Mouse (Mus musculus): ENCODE data around the gene Gm3880.
"Not testable (repeated sequence)": the region's sequence is repeated elsewhere in the genome, so short reads cannot be mapped to it uniquely, and the experiment has no call there.

Gene Gm3880

DNA sequence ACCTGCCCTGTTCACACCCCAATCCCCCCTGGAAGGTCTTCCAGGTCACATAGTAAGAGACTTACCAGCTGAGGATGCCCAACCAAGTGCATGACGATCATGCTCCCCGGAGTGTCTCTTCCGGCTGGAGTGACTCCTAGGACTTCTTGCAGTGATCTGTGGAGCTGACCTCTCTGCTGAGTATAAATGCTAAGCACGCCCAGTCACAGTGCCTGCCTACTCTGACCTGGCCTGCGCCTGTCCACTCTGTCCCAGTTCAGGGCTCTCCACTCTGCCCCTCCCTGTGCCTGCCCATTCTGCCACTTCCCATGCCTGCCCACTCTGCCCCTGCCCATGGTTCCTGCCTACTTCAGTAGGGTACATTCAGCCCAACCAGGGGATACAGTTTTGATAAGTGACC, at the start of gene Gm3880:
Gm3880 (minus strand) TSS at position 101 of the 400 bp plus-strand sequence.
- not testable (repeated sequence) for DNase-seq (ENCODE audit: low spot score)

DNA sequence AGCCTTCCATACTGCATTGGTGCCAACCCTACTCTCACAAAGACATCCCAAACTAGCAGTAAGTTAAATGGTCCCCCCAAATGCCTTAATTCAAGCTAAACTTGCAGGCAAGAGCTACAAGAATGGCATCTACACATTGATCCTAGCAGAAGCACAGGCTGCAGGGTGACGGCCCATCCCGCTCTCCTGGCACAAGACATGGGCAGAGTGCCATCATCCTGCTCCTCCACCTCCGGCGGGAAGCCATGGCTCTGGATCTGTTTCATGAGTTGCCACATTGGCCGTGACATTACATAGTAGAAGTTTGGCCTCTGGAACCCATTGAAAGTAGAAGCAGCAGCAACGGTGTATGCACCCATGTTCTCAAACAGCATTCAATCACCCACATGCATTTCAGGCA, 37.5 kb upstream of the Gm3880 start:
- DNase-seq (ENCODE audit: low spot score) = not testable (repeated sequence)

DNA sequence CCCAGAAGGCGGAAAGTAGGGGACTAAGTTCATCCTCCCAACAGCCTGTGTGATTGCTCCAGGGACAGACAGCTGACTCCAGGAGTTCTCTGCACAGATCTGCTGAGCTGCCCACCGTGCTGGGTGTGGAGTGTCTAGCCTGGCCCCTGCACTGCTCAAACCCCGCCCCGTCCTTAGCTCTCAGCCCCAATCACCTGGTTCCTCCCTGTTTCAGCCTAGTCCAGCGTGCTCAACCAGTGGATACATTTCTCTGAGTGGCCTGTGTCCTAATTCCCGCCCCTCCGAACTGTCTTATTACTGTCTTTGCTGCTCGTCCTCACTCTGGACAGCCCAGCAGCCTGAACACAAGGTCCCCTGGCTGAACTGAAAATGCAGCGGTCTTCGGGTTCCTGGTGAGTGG, 20.8 kb upstream of the Gm3880 start, which contains the start of the genes Gm9112 and Dmrtc1b:
Gm9112 (minus strand) TSS at position 101 of the 400 bp plus-strand sequence.
Dmrtc1b (plus strand) TSS at position 331 of the 400 bp plus-strand sequence.
- not testable (repeated sequence) for DNase-seq (ENCODE audit: low spot score)

DNA sequence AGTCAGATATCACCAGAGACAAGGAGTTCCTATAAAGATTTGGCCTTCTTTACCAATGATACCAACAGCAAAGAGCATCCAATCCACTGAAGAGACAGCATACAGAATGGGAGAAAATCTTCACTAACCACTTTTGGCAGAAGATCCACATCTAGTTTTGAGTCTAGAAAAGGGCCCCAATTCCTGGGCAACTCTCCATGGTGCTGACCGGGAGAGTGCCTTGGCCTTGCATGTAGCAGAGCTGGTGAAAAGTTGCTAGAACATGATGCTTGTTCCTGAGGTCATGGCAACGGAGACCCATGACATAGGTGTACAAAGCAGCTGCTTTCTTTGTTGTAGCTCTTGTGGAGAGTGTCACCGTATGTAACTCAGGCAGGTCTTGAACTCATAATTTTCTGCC, 13.9 kb upstream of the Gm3880 start:
- not testable (repeated sequence) for DNase-seq (ENCODE audit: low spot score)

DNA sequence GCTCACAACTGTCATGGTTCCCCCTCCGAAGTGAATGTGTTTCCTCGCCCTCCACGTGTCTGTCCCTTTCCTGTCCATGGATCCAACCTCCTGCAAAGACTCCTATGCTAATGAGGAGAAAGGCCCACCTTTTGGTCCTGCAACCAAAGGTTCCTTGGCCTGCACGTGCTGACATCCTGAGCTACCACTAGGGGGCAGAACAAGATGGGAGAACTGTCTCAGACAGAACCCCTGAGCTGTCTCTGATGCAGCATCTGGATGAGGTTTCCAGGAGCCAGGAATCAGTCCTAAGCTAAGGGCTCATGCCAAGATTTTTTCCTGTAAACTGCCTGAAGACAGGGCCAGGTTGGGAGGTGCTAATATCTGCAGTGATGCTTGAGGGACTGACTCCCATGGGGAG, 2.5 kb upstream of the Gm3880 start:
- DNase-seq (ENCODE audit: low spot score) = not testable (repeated sequence)

DNA sequence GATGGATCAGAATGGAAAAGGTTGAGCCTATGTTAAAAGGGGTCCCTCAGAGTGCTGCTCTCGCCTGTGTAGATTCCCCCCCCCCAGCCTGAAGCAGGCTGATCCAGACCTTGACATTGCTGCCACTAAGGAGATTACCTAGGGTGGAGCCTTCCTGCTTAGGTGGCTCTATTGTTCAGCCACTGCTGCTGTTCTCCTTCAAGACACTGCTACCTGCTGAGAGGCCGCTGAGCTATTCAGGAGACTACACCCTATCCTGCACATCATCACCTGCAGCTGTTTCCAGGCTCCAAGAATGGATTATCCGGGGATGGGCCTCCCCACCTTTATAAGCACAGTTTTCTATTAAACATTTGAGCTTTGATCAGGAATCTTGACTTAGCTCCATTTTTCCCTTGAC, 2.1 kb downstream of the Gm3880 start:
- not testable (repeated sequence) for DNase-seq (ENCODE audit: low spot score)

DNA sequence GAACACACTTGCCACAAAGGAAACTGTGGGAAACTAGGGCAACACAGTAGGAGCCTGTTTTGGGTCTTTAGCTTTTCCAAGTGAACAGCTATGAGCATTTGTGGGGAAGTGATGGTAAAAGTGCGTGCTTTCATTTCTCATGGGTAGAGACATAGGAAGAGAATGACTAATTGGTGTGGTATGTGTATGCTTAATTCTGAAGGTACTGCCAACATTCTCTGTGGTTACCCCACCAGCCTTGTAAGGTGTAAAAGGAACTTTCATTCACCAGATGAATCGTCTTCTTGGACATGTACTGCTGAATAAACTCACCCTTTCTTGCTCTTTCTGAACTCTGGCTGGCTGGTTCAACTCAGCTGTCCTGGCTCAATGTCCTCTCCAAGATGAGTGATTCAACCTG, 20.1 kb downstream of the Gm3880 start:
- DNase-seq (ENCODE audit: low spot score) = no peak

DNA sequence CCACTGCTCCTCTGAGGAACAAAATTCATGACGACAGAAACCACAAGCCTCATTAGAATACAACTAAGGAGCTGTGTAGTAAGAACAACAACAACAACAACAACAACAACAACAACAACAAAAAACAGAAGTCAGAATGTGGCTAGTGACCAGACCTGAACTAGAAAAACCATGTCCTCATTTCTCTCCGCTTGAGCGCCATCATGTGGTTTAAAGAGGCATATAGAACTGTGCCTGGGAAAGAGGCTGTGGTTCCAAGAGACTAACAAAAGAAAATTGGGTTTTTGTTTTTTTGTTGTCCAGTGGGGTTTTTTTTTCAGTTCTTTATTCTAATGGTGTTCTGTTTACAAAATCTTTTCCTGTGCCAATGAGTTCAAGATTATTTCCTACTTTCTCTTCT, 26.1 kb downstream of the Gm3880 start:
- DNase-seq (ENCODE audit: low spot score) = no peak

DNA sequence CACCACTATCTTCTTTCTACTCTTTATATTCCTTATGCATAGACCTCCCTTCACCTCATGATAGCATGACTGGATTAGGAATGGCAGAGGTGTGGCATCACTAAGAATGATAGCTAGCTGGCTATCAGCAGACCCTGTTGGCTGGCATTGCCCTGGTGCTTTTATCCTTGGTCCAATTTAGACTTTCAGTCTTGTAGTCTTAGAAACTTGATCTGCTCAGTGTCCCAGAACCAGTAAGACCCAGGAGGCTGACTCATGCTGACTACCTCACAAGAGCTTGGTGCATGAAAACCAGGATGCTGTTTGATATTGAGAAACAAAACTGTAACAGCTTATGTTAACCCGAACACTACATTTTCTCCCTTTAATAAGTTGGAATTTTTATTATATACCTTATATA, 41.1 kb downstream of the Gm3880 start:
- DNase-seq (ENCODE audit: low spot score) = no peak

DNA sequence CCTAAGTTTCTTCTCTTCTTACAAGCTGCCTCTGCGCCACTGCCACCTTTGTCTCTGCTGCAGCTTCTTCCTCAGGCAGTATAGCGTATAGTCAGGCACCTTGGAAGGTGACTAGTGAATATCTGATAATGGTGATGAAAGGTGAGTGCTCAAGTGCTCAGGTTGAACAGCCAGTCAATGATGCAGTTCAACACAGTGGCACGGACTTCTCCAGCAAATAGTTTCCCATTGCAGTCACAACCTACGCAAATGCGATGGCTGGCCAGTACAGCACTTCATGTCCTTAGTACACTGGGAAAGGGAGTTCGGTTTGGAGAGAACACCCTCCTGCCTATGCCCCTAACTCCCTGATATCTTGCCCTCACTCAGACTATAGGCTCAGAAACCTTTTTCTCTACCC, 41.6 kb downstream of the Gm3880 start:
- DNase-seq (ENCODE audit: low spot score) = no peak

DNA sequence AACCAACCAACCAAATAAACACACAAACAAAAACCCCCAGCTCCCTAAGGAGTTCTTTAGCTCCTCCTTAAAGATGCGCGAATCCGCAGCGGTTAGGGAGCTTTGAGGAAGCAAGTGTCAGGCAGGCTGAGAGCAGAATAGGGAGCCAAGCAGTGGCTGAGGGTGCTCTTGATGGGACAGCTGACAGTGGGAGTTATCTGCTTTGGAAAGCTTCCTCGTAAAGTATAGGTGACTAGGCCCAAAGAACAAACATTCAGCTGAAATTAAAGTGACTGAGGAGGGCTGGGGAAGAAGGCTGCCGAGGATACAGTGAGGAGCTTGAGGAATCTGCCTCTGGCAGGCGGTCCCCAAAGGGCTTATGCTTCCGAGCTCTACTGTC, 42.2 kb downstream of the Gm3880 start:
- no peak for DNase-seq (ENCODE audit: low spot score)

DNA sequence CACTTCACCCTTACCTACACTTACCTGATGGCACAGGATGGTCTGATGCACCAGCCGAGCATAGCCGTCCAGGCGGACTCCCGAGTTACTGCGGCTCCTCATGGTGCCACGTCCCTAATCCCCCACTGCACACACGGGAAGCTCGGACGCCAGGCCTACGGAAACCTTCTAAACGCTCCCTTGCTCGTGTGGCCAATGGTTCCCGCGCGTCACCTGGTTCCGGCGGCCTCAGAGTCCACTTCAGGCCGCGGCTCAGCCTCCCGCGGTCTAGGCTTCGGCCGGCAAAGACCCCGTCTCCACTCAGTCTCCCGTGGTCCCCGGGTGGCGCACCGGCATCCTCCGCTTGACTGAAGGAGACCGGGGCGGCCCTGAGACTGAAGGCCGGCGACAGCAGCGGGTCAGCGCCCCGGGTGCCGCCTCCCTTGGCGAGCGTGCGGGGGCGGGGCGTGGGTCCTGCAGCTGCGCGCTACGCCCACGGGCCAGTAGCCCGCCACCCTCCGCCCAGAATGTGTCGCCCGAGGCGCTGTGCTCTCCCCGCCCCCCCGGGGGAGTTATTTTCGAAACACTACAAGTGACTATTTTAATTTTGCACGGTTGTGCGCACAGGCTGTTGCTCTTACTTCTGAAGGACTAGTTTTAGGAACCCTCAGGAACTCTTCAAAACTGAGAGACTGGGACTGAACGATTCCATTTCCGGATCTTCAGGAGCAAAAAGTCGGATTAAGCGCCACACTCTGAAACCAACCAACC, 42.8 kb downstream of the Gm3880 start, which contains the start of gene Phka1:
Phka1 (minus strand) TSS at position 424 of the 750 bp plus-strand sequence.
- DNase-seq (ENCODE audit: low spot score) = peak; percentile 77
